Mouse (Mus musculus): ENCODE results near the gene Zfp787.
"Not testable (repeated sequence)": the region's sequence is repeated elsewhere in the genome, so short reads cannot be mapped to it uniquely, and the experiment has no call there.

Gene Zfp787

DNA sequence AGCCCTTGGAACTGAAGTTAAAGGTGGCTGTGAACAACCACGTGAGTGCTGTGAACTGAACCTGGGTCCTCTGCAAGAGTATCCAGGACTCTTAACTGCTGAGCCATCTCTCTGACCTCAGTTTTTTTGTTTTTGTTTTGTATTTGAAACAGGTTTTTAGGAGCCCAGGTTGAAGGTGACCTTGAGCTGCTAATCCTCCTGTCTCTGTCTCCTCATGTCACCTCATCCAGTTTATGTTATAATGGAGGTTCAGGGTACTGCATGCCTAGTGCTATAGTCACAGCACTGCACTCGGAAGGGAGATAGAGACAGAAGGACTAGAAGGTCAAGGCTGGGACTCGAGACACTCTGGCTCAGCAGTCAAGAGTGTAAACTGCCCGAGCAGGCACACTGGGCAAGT is 6.4 kb upstream of the Zfp787 start:
- DNase-seq (ENCODE audit: low spot score in 2 of 2) = no peak

DNA sequence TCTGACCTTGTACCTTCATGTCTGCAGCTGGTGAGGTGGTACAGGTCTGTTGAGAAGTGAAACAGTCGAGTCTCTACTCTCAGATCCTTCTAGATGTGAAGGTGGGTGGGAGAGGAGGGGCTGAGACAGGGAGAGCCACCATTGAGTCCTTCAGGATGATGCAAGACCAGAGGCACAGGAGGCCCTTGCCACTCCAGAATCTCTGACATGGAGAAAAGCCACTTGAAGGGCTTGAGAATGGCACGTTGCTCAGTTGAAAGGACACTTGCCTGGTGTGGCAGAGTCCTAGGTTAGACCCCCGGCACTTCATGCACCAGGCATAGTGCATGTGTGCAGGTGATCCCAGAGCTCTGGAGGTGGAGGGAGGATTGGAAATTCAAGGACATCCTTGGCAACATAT is 5.7 kb upstream of the Zfp787 start:
- DNase-seq (ENCODE audit: low spot score in 2 of 2) = no peak

DNA sequence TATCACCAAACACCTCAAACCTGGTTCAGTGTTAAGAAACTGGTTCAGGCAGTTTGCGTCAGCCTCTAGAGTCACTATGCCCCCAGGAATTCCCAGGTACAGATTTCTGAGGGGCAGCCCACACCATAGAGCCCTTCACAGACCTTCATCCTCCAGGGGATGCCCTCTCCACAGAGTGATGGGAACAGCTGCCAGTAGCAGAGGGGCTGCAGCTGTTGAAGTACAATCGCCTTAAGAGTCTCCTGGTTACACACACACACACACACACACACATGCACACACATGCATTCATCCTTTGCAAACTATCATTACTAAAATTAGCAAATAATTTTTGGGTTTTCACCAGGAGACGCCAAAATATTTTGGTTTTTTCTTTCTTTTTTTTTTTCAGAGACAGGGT is 3.8 kb upstream of the Zfp787 start:
- no peak for DNase-seq (ENCODE audit: low spot score in 2 of 2)

DNA sequence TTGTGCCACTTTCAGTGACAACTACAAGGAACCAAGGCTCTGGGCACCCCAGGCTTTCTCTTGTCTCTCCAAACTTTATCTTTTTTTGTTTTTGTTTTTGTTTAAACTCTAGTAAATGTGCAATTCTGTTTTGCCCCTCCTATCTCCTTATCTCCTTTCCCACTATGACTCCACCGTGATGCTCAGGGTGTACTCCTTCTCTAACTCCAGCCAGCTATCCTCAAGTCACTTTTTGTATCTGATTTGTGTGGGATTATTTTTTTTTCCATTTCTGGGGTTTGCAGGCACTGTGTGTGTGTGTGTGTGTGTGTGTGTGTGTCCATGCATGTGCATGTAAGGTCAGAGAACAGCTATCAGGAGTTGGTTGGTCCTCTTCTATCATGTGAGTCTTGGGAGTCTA is 1.7 kb upstream of the Zfp787 start:
- no peak for DNase-seq (ENCODE audit: low spot score in 2 of 2)

DNA sequence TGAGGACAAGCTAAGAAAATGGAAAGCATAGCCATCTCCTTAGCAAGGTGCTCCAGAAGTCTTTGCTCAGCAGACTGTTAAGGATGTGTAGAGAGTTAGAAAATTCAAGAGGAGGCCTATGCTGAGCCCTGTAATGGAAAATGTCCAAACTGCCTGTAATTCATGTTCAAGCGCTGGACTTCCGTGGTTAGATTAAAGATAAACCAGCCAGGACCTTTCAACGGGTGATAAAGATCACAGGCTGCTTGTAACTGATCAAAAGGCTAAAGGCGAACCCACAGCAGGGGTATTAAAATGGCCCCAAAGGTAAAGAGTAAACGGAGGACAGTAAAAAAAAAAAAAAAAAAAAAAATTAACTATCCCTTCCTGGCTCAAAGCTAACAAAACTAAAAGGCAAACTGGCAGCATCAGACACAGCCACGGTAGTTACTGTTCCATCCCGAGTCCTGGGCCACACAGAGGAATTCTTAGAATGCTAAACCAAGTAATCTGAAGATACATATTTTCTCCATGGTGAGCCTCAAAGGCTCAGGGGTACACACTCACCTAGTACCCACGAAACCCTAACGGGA is 1.2 kb upstream of the Zfp787 start:
- no peak for DNase-seq (ENCODE audit: low spot score in 2 of 2)

DNA sequence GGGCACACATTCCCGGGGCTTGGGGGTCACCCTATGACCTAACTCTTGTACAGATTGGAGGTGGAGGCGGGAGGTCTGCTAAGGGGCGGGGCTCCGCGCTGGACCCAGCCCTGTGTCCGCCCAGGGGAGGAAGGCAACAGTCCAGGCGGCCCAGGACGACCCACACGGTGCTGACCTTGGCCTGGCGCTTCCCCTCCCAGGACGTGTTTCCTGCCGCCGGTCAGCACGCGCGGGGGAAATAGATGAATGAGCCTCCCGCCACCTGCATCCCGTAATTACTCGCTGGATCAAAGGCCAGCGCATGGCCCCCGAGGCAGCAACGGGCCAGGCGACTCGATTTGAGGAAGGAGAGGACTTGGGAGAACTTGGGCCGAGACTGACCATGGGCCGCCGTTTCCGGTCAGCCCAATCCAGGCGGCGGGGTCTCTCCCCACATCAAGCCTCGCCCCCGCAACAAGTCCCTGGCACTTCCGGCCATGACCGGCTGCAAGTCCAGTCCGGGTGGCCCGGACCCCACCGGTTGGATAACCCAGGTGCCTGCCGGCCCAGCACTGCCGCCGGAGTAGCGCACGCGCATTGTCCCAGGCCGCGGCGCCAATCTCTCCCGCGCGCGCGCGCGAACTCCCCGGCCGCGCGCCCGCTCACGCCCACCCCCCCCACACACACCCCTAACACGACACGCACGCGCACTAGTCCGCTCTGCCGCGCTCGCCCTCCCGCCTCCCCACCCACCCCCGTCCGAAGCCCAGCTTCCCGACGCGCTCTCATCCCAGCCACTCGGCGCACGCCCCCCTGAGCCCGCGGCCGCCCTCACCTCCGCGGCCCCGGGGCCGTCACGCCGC is 545 bp downstream of the Zfp787 start:
- DNase-seq (ENCODE audit: low spot score in 2 of 2) = peak; percentile 66 to 76

DNA sequence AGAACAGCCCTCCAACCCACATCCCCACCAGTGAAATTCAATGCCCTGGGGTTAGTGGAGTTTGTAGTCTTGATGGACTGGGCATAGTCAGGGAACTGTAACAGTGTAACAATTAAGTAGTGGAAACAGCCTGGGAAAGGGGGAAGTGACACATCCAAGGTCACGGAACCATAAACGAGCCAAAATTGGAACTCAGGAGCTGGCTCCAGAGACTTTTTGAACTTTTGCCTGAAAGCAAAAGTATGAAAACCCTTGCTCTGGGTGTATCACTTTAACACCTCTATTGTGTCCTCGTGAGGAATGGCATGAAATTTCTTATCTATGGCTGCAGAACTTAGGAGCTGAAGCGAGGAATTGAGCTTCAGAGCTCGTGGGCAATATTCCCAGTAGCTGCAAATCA is 1.6 kb downstream of the Zfp787 start:
- DNase-seq (ENCODE audit: low spot score in 2 of 2) = no peak

DNA sequence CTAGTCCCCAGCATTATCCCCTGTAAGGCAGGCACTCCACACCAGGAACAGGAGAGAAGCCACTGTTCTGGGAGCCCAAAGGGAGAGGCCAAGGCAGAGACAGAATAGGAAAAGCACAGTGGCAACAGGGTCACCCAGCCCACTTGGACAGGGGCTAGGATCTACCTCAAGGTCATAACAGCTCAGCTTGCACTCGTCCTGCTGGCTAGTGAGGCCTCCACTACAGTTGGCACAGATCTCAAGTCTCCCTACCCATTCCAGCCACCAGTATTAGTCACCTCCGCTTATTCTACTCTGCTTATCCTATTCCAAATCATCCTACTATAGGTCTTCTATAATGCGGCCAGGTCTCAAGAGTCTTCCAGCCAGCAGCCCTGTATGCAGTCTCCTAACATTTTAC is 2.7 kb downstream of the Zfp787 start:
- no peak for DNase-seq (ENCODE audit: low spot score in 2 of 2)

DNA sequence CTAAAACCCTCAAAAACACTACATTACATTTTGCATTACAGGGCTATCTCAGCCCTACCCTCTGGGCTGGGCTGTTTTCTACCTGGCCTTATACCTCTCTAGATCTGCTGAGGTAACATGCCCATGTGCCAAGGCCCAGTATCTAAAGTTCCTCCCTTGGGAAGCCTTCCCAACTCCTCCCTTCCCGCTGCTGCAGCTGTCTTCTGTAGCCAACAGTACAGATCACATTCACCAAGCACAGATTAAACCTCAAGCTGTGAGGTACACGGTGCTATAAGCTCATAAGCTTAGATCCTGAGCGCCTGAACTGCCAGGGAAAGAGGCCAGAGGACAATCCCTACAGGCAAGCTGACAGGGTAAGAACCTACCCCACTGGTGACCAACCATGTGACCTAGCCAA is 3.8 kb downstream of the Zfp787 start:
- DNase-seq (ENCODE audit: low spot score in 2 of 2) = no peak

DNA sequence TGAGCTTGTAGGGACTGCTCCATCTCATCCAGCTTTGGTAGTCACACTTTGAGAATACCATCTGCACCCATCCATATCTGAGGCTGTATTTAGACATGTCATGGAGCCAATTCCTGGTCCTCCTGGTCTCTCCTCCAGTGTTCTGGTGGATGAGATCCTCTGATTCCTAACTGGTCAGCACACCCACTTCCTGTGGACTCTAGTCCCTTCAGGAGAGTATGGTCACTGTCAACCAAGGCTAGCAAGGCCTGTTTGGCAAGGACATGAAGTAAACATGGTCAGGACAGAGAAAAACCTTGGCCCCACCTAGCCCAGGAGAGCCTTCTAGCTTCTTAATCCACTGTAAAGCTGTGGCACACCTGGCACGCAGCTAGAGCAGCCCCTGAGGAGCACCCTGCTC is 4.5 kb downstream of the Zfp787 start:
- no peak for DNase-seq (ENCODE audit: low spot score in 2 of 2)

DNA sequence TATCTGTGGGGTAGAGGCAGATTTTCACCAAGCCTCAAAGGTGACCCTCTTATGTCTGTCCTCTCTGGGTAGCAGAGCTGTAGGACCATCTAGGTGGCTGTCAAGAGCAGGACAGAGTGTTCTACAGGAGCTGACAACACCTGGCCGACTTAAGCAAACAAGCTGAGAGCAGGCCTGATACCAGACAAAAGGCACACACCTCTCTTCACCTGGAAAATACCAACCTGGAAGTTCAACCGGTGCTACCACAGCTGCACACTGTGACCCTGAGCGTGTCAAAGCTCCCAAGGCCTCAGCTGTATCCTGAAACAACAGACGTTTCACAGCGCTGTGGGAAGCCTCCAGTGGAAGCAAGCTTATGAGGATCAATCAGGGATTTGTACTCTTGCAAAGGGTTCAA is 8.1 kb downstream of the Zfp787 start:
- DNase-seq (ENCODE audit: low spot score in 2 of 2) = no peak

DNA sequence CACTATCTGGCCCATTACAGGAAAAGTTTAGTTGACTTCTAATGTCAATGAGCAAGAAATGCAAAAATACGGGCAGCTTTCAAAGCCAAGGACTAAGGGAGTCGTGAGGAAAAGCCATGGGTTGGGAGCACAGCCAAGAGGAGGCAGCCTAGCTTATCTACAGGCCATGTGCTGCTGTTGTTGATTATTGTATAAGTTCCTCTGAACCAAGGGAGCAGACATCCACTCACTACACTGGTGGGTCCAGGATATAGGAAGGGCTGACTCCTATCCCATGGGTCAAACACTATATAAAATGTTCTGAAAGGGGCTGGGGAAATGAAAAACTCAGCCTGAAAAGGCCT is 8.8 kb downstream of the Zfp787 start:
- no peak for DNase-seq (ENCODE audit: low spot score in 2 of 2)

DNA sequence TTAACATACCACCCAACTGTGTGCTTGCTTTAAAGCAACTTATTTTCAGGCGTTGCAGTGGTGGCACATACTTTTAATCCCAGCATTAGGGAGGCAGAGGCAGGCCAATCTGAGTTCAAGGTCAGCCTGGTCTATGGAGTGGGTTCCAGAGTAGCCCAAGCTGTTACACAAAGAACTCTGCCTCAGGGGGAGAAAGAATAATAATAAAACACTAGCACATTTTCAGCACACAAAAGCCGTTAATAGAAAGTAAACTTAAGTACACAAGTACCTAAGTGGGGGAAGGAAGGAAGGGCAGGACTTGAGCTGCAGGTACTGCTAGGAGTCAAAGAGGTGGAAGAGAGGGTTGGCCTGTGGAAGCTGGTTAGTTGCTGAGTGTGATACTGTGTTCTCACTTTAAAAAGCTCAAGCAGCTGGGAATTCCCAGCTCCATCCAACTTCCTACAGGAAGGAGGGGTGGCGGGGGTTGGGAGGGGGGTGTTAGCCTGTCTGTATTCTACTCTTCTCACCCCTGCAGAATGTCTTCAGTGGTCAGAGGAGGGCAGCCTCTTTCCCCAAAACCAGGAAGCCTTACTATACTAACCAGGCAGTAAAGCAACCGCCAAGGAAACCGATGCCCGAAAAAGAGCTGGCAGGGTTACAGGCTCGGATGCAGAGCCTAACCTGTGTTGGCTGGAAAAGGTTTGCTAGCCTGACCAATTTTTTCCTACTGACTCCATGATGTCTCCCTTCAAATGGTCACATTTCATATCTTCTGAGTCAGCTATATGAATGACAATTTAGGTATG is 9.4 kb downstream of the Zfp787 start:
- no peak for DNase-seq (ENCODE audit: low spot score in 2 of 2)

DNA sequence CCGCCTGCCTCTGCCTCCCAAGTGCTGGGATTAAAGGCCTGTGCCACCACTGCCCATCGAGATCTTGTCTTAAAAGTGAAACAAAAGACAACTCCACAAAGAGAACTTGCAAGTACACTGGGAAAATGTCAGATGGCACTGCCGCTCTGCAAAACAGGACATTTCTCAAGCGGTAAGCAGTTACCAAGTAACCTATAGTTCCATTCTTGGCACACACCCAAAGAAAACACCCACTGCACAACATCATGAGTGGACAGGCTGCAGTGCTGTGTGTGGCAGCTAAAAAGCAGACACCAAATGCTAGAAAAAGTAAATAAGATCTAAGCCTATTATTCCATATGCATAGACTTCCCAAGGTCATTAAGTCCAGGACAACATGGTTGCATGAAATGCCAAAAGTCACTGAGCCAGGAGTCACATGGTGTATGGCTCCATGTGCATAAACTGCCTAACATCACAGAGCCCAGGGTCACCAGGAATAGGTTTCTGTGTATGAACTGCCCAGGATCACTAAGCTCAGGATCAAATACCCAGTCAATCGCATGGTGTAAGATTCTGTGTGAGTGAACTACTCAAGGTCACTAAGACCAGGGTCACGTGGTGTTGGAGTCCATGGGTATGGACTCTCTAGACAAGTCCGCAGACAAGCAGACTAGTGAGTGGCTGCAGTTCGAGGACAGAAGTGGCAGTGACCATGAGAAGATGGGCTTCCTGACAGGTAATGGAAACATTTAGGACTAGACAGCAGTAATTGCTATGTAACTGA is 10.2 kb downstream of the Zfp787 start:
- DNase-seq (ENCODE audit: low spot score in 2 of 2) = no peak

DNA sequence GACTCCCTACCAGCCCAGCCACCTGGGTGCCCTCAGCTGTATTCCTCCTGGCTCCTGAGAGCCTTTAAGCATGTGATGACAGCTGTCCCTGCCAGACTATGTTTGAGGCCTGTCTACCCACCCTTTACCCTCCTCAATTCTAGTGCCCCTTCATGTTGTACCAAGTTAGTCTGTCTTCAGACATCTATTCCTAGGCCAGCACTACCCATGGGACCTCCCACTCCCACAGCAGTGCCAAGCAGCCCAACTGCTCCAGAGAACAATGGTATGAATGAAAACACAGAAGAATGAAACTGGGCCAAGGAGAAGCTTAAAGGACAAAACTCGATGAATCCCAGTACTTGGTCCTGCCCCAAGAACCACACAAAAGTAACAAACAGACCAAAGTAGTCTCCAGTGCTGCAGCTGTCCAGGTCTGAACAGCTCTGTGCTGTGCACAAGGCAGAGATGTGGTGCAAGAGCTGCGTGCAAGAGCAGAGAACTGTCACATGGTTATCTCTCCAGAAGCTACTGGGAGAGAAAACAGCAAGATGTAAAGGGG is 11.7 kb downstream of the Zfp787 start:
- no peak for DNase-seq (ENCODE audit: low spot score in 2 of 2)

DNA sequence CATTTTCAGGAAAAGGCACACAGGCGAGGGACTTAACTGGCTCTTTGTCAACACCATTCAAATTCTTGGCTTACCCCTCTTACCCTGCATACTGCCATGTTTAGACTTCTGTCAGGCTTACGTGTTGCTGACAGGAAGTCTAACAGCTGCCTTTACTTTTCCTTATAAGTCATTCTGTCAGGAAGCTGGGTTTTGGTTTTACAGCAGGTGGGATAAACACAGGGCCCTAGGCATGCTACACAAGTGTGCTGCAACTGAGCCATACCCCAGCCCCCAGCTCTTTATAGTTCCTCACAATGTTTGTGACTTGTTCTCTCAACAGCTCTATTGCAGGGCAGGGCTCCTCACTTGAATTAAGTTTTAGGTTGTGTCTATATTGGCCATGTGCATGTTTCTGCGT is 16.5 kb downstream of the Zfp787 start:
- no peak for DNase-seq (ENCODE audit: low spot score in 2 of 2)

DNA sequence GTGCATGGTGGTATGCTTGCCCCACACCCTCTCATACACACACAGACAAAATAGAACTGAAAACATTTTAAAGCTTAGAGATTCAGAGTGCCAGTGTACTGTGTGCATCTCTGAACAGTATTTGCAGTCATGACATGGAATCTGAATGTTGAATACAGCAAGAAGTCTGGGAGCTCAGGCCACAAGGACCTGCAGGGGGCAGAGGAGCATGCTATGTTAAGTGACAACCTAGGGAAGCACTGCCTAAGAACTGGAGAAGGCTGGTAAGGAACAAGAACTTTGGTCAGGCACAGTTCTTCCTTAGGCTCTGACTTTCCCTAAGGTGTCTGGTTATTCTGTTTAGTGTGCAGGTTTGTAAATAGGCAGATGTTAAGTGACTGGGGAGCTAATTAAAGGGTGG is 19.3 kb downstream of the Zfp787 start:
- no peak for DNase-seq (ENCODE audit: low spot score in 2 of 2)

DNA sequence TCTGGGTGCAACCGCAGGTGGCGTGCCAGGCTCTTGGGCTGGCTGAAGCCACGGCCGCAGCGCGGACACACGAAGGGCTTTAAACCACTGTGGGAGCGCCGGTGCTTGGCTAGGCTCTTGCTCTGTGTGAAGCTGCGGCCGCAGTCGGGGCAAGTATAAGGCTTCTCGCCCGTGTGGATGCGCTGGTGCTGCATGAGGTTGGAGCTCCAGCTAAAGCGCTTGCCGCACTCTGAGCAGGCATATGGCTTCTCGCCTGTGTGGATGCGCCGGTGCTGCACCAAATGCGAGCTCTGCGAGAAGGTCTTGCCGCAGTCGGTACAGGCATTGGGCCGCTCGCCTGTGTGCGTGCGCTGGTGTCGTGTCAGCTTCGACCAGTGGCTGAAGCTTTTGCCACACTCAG is 23.2 kb downstream of the Zfp787 start:
- DNase-seq (ENCODE audit: low spot score in 2 of 2) = no peak

DNA sequence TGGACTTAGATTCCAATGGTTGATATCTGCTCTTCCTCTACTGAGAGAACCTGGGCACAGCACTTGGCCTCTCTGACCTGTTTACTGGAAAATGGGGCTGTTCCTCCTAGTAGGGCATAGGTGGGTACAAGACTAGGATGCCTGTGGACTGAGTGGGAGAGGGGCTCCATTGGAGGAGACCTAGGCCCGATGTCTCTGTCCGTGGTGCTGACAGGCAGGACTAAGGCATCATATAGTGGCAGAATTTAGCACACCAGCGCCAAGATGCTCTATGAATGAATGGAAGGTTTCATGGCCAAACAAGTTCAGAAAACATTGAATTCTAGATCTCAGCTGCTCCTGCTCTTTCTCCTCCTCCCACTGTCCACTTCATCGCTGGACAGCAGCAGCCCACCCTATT is 25.5 kb downstream of the Zfp787 start:
- DNase-seq (ENCODE audit: low spot score in 2 of 2) = no peak

DNA sequence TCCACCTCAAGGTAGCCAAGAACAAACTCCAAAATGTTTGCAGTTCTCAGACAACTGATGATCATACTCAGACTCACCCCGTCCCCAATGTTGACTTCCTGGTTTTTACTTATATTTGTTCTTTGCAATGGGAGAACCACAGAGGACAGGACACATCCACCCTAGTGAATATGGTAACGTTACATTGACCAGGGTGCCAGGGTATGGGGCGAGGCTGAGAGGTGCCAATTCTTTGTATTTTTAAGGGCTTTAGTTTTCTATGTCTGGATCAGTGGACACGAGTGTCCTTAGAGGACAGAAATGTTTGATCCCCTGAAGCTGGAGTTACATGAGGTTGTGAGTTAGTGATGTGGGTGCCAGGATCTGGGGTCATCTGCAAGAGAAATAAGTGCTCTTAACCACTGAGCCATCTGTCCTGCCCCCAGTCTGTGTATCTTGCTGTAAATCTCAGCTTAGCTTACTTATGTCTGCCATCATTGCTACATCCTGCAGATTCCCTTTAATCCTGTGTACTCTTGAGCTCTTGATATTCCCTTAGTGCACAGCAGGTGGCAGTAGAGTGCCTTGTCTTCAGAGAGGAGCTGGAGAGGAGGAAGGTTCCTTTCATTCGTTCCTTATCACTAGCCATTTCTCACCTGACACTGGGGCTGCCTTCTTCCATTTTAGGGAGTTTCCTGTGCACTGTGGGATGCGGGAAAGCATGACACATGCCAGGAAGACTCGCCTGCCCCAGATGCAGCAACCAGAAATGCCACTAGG is 28.9 kb downstream of the Zfp787 start:
- peak; percentile 55 to 57 for DNase-seq (ENCODE audit: low spot score in 2 of 2)

DNA sequence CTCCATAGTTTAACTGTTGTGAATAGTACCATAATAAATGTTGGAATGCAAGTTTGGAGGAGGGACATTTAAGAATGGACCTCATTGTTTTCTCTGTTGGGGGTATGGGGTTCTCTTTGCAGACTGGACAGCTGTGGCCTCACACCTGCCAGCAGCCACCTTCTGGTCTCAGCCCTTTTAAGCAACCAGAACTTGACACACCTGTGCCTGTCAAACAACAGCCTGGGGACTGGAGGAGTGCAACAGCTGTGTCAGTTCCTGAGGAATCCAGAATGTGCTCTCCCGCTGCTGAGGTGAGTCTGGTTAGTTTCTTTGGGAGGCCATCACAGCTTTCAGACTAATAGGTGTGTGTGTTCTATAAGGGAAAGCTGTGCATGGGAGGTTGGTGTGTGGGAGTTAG is 34.7 kb downstream of the Zfp787 start:
- not testable (repeated sequence) for DNase-seq (ENCODE audit: low spot score in 2 of 2)

All from urinary bladder, adult 18-20 months (tissue).